Mouse (Mus musculus): ENCODE data around the gene Pdcd10.

The Pdcd10 gene

GRCm38 (mm10) chr3:75556695-75557291, at the start of gene Pdcd10:
Gene Pdcd10, minus strand, starts transcription at chr3:75556856.
- in situ Hi-C loops (cut with MboI; ENCODE audit: low pct_unique_long_range_greater_than_20kb in 1 of 2, low sequenced_read_pairs in 2 of 2, unreplicated experiment in 1 of 2): no loop called here

GRCm38 (mm10) chr3:75584898-75585297, 28.2 kb upstream of the Pdcd10 start:
- in situ Hi-C loops (cut with MboI; ENCODE audit: low pct_unique_long_range_greater_than_20kb in 1 of 2, low sequenced_read_pairs in 2 of 2, unreplicated experiment in 1 of 2): no loop called here

GRCm38 (mm10) chr3:75583293-75583692, 26.6 kb upstream of the Pdcd10 start:
- in situ Hi-C loops (cut with MboI; ENCODE audit: low pct_unique_long_range_greater_than_20kb in 1 of 2, low sequenced_read_pairs in 2 of 2, unreplicated experiment in 1 of 2): no loop called here

- in situ Hi-C loops (cut with MboI; ENCODE audit: low pct_unique_long_range_greater_than_20kb in 1 of 2, low sequenced_read_pairs in 2 of 2, unreplicated experiment in 1 of 2): loop anchor here in 1 of 2 experiments (10.0 kb wide), 1 partner anchor 135 kb away; no protein-coding TSS in a partner anchor
Observed at GRCm38 (mm10) chr3:75579352-75579751, 22.7 kb upstream of the Pdcd10 start.

- in situ Hi-C loops (cut with MboI; ENCODE audit: low pct_unique_long_range_greater_than_20kb in 1 of 2, low sequenced_read_pairs in 2 of 2, unreplicated experiment in 1 of 2): loop anchor here in 1 of 2 experiments (10.0 kb wide), 1 partner anchor 139 kb away; no protein-coding TSS in a partner anchor
Observed at GRCm38 (mm10) chr3:75575582-75575981, 18.9 kb upstream of the Pdcd10 start.

GRCm38 (mm10) chr3:75574074-75574473, 17.4 kb upstream of the Pdcd10 start:
- in situ Hi-C loops (cut with MboI; ENCODE audit: low pct_unique_long_range_greater_than_20kb in 1 of 2, low sequenced_read_pairs in 2 of 2, unreplicated experiment in 1 of 2): loop anchor here in 1 of 2 experiments (10.0 kb wide), 1 partner anchor 141 kb away; no protein-coding TSS in a partner anchor

GRCm38 (mm10) chr3:75557292-75557691, 636 bp upstream of the Pdcd10 start, which contains the start of gene Serpini1:
Gene Serpini1, plus strand, starts transcription at chr3:75557547.
- in situ Hi-C loops (cut with MboI; ENCODE audit: low pct_unique_long_range_greater_than_20kb in 1 of 2, low sequenced_read_pairs in 2 of 2, unreplicated experiment in 1 of 2): no loop called here

GRCm38 (mm10) chr3:75556121-75556694, 448 bp downstream of the Pdcd10 start:
- in situ Hi-C loops (cut with MboI; ENCODE audit: low pct_unique_long_range_greater_than_20kb in 1 of 2, low sequenced_read_pairs in 2 of 2, unreplicated experiment in 1 of 2): no loop called here

GRCm38 (mm10) chr3:75551248-75551647, 5.4 kb downstream of the Pdcd10 start:
- in situ Hi-C loops (cut with MboI; ENCODE audit: low pct_unique_long_range_greater_than_20kb in 1 of 2, low sequenced_read_pairs in 2 of 2, unreplicated experiment in 1 of 2): no loop called here

- in situ Hi-C loops (cut with MboI; ENCODE audit: low pct_unique_long_range_greater_than_20kb in 1 of 2, low sequenced_read_pairs in 2 of 2, unreplicated experiment in 1 of 2): no loop called here
Observed at GRCm38 (mm10) chr3:75544287-75544686, 12.4 kb downstream of the Pdcd10 start.

- in situ Hi-C loops (cut with MboI; ENCODE audit: low pct_unique_long_range_greater_than_20kb in 1 of 2, low sequenced_read_pairs in 2 of 2, unreplicated experiment in 1 of 2): no loop called here
Observed at GRCm38 (mm10) chr3:75542852-75543251, 13.8 kb downstream of the Pdcd10 start.

- in situ Hi-C loops (cut with MboI; ENCODE audit: low pct_unique_long_range_greater_than_20kb in 1 of 2, low sequenced_read_pairs in 2 of 2, unreplicated experiment in 1 of 2): no loop called here
Observed at GRCm38 (mm10) chr3:75541259-75541658, 15.4 kb downstream of the Pdcd10 start.

GRCm38 (mm10) chr3:75534045-75534834, 22.4 kb downstream of the Pdcd10 start:
- in situ Hi-C loops (cut with MboI; ENCODE audit: low pct_unique_long_range_greater_than_20kb in 1 of 2, low sequenced_read_pairs in 2 of 2, unreplicated experiment in 1 of 2): no loop called here

GRCm38 (mm10) chr3:75531074-75531473, 25.6 kb downstream of the Pdcd10 start:
- in situ Hi-C loops (cut with MboI; ENCODE audit: low pct_unique_long_range_greater_than_20kb in 1 of 2, low sequenced_read_pairs in 2 of 2, unreplicated experiment in 1 of 2): no loop called here

GRCm38 (mm10) chr3:75522527-75522926, 34.1 kb downstream of the Pdcd10 start:
- in situ Hi-C loops (cut with MboI; ENCODE audit: low pct_unique_long_range_greater_than_20kb in 1 of 2, low sequenced_read_pairs in 2 of 2, unreplicated experiment in 1 of 2): no loop called here

GRCm38 (mm10) chr3:75521314-75521713, 35.3 kb downstream of the Pdcd10 start:
- in situ Hi-C loops (cut with MboI; ENCODE audit: low pct_unique_long_range_greater_than_20kb in 1 of 2, low sequenced_read_pairs in 2 of 2, unreplicated experiment in 1 of 2): no loop called here

GRCm38 (mm10) chr3:75517631-75518250, 38.9 kb downstream of the Pdcd10 start:
- in situ Hi-C loops (cut with MboI; ENCODE audit: low pct_unique_long_range_greater_than_20kb in 1 of 2, low sequenced_read_pairs in 2 of 2, unreplicated experiment in 1 of 2): no loop called here

GRCm38 (mm10) chr3:75498961-75499960, 57.4 kb downstream of the Pdcd10 start:
- in situ Hi-C loops (cut with MboI; ENCODE audit: low pct_unique_long_range_greater_than_20kb in 1 of 2, low sequenced_read_pairs in 2 of 2, unreplicated experiment in 1 of 2): no loop called here
